Mouse (Mus musculus): Measurements from ENCODE around the gene Gm47969. TPM values are rescaled to one million over a fixed set of nuclear protein-coding genes. Genes with fewer than 3 reads are reported as not detected.
"Not testable (repeated sequence)": the region's sequence is repeated elsewhere in the genome, so short reads cannot be mapped to it uniquely, and the experiment has no call there.

Gene Gm47969
- not detected for total RNA-seq (2021)

DNA sequence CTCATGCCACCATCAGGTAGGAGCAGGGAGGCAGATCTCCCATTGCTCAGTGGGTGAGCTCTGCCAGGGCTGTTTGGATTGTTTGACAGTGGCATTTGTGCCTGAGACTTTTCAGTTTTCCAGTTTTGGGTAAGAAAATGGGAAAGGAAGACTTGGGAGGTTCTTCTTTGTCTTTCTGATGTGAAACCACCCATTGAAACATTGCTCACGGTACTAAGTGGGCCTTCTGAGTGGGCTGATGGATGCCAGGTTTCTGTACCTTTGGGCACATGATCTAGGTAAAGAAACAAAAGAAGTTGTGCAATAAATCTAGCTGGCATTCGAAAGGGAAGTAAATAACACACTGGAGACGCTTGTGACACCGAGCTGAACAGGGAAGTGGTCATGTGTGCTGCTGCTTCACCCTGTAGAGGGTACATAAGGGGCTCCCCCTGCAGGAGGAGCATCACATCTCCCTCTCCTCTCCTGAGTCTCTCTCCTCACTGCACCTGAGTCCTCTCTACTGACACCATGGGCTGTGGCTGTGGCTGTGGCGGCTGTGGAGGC, at the start of gene Gm47969:
Gm47969 (plus strand) TSS at position 51 of the 546 bp plus-strand sequence.
- no peak for DNase-seq
- intact Hi-C loops (cut with DNase I): no loop called here

DNA sequence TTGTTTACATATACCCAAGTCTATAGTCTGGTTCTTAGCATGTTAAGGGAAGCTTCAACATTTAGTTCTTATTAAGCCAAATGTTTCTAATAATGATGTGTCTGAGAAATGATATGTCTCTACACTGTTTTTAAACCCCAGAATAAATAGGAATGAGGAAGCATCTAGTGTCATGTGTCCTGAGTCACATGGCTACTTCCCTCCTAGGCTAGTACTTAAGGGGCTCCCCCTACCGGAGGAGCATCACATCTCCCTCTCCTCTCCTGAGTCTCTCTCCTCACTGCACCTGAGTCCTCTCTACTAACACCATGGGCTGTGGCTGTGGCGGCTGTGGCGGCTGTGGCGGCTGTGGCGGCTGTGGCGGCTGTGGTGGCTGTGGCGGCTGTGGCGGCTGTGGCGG, 44.4 kb upstream of the Gm47969 start, which contains the start of gene Gm47959:
Gm47959 (plus strand) TSS at position 243 of the 400 bp plus-strand sequence.
- DNase-seq; intact Hi-C loops (cut with DNase I): not testable (repeated sequence)

DNA sequence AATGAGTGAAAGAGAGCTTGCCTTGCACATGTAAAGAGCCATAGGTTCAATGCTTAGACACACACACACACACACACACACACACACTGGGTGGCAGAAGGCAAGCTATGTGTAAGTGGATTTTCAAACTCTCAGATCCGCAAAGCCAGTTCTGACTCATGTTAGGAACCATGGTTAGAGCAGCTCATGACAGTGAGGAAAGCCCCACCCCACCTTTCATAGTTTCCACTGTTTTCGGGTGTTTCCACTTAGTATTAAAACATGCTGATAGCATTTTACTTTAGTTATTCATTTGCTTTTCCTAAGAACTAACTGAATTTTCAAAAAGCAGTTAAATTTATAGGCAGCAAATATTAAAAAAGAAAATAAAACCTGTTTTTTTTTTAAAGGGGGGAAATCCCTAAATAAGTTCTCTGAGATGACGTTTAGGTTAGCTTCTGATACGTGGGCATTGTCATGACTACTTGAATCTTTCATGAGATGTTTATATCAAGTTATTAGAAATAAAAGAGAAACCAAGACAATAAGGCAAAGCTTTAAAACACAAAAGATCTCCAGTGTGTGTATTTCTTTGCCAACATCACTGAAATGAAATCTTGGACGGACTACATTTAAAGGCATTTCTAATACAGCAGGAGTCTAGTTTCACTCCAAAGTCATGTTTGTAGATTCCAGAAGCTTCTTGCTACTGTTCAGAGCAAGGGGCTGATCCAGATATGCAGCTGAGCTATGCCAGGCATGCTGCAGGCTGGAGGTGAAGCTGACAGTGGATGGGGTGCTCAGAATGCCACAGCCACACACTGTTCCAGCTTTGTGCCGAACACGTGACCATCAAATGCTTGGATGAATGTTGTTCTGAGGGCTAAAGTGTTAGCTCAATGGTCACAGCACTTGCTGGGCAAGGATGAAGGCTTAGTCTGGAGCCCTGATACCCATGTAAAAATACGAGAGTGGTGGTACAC, 38.2 kb upstream of the Gm47969 start:
- no peak for DNase-seq
- intact Hi-C loops (cut with DNase I): no loop called here

DNA sequence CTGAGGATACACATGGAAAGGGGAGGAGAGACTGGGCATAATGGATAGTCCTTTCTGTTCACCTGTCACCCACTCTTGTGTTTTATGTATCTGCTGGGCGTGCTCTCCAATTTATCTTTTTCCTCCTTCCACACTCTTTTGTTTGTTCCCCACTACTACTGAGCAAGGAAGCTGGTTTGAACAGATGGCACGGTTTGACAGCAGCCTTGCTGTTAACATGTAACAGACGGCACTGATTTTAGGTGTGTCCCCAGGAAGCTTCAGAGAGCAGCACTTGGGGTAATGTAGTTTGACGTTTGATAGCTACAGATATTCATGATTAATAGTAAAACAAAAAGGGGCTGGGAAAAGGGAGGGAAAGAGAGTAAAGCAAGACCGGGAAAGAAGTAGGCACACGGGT, 37.3 kb upstream of the Gm47969 start:
- DNase-seq: no peak
- intact Hi-C loops (cut with DNase I): no loop called here

DNA sequence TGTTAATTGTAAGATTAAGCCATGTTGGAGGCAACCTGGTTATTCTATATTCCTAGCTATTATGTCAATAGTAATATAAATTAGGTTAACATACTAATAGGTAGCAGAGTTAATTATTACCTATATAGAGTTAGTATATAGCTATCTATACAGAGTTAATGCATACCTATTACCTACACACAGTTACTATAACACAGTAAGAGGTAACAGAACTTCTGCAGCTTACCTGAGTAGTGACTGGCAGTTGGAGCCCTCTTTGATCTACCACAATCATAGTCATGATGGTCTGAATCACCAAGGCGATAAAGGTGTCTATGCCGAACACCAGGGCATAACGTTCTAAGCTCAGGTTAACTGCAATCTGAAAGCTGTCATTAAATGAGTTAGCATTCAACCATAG, 30.3 kb upstream of the Gm47969 start:
- intact Hi-C loops (cut with DNase I): no loop called here
- no peak for DNase-seq

DNA sequence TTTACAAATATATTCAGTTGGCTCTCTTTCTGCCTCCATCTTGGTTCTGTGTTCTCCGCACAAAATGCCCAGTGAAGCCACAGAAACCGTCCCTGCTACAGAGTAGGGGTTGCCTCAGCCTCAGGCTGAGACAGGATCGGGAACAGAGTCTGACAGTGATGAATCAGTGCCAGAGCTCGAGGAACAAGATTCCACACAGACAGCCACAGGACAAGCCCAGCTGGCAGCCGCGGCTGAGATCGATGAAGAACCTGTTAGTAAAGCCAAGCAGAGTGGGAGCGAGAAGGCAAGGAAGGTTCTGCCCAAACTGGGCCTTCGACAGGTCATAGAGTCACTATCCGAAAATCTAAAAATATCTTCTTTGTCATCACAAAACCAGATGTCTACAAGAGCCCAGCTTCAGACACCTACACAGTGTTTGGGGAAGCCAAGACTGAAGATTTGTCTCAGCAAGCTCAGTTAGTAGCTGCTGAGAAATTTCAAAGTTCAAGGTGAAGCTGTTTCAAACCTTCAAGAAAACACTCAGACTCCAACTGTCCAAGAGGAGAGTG, 29.3 kb upstream of the Gm47969 start:
- intact Hi-C loops (cut with DNase I): no loop called here
- DNase-seq: no peak

DNA sequence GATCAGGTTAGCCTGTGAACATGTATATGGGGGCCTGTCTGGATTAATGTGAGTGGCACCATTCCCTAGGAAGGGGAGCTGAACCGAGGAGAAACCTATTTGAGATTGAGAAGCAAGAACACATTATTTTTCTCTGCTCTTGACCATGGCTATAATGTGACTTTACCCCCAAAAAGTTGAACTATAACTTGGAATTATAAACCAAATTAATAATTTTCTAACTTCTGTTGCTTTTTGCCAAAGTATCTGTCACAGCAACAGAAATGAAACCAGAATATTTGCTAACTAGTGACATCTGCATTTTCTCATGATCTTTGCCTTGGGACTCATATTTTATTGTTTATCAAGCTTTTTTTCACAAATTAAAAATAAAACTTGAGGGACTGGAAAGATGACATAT, 28.2 kb upstream of the Gm47969 start:
- DNase-seq: no peak
- intact Hi-C loops (cut with DNase I): no loop called here

DNA sequence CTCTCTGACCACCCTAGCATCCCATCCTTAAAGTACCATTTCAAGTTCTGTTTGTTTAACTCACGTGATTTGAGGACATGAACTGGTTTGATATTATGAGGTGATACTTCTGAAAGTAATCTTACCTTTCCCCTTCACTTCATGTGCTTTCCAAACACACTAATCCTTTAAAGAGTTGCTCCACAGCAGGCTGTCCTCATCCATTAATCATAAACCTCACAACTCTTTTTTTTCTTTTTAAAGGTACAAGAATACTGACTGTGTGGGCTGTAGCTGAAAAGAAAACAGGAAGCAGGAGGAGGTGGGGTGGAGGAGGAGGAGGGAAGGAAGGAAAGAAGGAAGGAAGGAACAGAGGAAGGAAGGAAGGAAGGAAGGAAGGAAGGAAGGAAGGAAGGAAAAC, 12.8 kb upstream of the Gm47969 start:
- DNase-seq: no peak
- intact Hi-C loops (cut with DNase I): no loop called here

DNA sequence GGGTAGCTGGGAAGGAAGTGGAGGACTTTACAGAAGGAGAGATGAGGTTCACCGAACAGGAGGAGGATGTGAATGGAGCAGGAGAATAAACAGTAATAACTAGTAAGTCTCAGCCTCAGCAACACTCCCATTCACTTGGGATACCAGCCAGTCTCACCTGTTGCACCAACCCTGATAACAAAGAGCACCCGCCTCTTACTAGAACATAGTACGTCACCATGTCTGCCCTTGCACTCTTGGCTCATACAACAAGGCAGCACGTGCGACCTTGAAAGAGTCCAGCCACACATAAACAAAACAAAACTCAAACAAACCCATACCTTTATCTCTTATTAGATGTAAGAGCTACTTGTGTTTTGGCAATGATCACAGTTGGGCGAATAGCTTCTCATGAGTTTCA, 12.2 kb upstream of the Gm47969 start:
- intact Hi-C loops (cut with DNase I): no loop called here

DNA sequence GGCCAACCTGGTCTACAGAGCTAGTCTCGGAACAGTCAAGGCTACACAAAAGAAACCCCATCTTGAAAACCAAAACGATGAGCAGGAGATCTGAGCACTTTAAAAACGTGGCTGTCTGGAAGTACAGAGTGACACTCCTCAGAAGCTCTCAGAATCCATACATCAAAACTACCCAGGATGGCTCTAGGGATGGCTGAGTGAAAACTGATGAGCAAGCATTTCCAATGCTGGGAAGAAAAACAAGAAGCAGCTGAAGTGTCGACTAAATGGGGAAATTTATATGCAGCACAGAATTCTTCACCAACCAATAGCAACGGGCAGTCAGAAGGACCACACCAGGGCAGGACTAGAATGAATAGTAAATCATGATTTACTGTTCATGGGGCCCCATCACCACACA, 10.2 kb upstream of the Gm47969 start:
- no peak for DNase-seq
- intact Hi-C loops (cut with DNase I): no loop called here

More for the DNA sequence above, 12.2 kb upstream of the Gm47969 start:
- no peak for DNase-seq

DNA sequence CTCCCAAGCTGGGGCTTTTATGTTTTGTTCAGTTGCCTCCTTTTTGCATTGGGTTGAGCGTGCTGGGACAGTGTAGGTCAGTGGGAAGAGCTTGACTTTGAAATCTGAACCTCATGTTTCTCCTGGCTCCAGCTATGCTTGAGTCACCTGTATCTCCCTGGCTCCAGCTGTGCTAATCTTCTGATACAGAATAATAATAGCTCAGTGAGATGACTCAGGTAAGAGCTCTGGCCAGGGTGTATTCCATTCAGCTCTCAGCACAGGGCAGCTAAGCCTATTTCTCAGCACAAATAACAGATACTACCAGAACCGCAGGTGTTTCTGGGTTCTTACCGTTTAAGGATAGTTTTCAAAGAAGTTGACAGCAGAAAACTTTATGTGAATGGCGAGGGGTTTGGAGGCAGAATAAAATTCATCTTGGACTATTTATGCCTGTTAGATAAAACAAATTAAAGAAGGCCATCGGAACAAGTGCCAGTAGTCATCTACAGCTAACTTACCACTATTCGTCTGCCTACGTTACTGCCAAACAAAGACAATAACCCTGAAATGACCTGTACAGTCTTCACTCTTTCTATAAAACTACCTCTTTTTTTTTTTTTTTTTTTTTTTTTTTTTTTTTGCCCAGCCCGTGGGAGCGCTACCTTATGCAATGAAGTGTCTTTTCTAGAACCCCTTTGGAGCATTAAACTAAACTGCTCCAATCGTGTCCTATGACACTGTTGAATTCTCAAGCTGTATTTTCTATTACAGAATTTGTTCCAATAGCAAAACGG, 7.7 kb upstream of the Gm47969 start:
- intact Hi-C loops (cut with DNase I): no loop called here
- DNase-seq: no peak

DNA sequence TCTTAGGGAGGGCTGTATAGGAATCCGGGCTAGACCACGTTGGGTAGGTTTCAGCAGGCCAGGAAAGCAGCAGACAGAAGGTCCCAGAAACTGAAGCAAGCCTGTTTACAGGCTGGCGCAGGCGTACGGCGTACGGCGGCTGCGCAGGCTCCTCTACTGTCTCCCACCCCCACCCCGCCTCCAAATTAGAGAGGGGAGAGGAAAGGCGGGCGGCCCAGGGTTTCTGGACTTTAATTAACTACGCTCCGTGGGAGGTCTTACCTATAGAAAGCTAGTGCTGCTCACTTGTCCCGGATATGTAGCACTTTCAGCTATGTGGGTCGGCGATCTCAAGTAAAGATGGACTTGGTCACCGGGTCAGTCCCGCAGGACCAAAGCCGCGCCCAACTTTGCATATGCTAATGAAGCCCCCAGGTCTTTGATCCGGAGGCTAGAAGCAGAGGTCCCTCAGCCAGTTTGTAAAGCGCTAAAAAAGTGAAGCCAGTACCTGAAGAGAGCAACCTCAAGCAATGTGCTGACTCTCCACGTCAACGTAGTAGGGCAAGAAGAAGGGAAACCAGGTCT, 6.5 kb upstream of the Gm47969 start, which contains the start of gene Slc19a3:
Slc19a3 (minus strand) TSS at position 340 of the 564 bp plus-strand sequence.
- DNase-seq: peak; percentile 25
- intact Hi-C loops (cut with DNase I): no loop called here

DNA sequence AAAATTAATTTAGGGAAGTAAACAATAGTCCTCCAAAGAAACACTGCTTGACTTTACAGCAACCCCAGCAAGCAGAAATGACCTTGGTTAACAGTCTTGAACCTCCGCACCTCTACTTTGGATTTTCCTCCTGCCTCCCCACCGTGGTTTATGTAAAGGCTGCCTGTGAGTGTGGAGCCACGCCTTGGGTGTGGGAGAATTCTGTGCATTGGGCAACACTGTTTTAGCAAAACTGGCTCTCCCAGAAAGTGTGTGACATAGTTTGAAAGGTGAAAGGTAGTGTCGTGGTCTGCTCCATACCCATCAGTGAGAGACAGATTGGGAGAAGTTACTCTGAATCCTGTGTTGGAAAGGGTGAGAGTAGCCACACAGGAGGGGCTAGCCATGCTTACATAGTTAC, 5.7 kb upstream of the Gm47969 start:
- no peak for DNase-seq
- intact Hi-C loops (cut with DNase I): no loop called here

DNA sequence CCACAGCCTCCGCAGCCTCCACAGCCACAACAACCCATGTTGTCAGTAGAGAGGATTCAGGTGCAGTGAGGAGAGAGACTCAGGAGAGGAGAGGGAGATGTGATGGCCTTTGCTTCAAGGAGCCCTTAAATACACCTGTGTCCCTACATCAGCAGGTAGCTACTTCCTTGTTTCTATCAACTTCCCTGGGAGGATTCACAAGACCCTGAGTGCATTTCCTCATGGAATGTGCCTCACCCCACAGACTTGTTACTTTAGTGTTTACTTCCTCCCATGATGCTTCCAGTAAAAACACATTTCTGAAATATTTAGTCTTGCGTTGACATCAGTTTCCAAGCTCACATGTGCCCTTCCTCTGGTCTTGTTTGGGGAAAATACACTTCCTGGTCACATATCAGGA, 2.4 kb upstream of the Gm47969 start, which contains the start of gene Krtap28-10:
Krtap28-10 (minus strand) TSS at position 101 of the 400 bp plus-strand sequence.
- DNase-seq: no peak
- intact Hi-C loops (cut with DNase I): no loop called here

DNA sequence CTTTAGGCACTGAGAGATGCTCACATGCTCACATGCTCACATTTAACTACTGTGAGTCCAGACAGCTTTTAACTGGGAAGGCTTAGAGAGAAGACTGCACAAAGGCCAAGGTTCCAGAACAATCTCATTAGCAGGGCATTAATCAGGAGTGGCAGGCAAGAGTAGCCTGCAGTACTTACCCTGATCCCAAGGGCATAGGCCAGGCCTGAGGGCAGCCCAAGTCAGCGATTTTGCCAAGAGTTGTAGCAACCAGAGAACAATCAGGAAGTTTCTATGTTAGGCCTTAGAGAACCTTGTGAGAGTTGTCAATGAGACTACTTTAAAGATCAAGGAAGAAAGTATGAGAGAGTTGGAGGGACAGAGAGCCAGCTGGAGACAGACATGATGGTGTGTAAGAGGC, 13.7 kb downstream of the Gm47969 start:
- intact Hi-C loops (cut with DNase I): no loop called here
- no peak for DNase-seq

DNA sequence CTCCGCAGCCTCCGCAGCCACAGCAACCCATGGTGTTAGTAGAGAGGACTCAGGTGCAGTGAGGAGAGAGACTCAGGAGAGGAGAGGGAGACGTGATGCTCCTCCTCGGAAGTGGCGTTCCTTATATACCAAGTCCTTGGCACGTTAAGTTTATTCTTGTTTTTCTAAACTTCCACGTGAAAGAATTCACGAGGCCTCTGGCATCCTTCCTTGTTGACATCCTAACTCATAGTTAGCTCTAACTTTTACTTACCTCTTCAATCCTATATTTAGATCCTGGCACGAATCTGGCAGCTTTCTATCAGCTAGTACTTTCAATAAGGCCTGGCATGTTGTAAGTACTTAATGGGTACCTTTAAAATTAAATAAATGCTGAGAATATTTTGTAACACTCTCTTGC, 14.5 kb downstream of the Gm47969 start, which contains the start of gene A030005K14Rik:
A030005K14Rik (minus strand) TSS at position 101 of the 400 bp plus-strand sequence.
- intact Hi-C loops (cut with DNase I): no loop called here

DNA sequence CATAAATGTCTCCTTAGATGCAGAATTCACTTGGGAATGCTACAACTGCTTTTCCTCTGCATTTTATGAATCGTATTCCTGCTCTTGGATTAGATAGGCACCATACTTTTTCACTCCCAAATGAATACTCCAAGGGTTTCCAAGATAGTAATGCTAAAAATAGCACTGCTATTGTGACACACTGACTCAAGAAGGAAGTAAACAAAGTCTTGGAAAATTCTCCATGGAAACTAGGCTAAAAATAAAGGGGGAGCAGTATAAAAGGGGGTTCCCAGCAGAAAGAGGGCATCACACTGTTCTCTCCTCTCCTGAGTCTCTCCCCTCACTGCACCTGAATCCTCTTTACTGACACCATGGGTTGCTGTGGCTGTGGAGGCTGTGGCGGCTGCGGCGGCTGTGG, 15.9 kb downstream of the Gm47969 start, which contains the start of gene Krtap28-13:
Krtap28-13 (plus strand) TSS at position 288 of the 400 bp plus-strand sequence.
- intact Hi-C loops (cut with DNase I): no loop called here

More for the DNA sequence above, 14.5 kb downstream of the Gm47969 start, which contains the start of gene A030005K14Rik:
- no peak for DNase-seq

DNA sequence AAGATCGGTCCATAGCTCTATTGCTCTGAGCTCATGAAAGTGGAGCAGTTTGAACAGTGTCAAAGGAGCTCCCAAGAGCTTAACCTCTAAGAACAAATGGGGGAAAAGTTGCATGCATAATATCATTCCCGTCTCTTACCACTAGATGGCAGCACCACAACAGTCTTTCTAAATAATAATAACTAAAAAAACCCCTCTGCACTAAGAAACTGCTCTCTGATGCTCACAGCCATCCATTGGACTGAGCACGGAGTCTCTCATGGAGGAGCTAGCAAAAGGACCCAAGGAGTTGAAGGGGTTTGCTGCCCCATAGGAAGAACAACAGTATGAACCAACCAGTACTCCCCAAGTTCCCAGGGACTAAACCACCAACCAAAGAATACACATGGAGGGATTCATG, 20.1 kb downstream of the Gm47969 start:
- DNase-seq: no peak
- intact Hi-C loops (cut with DNase I): no loop called here

More for the DNA sequence above, 15.9 kb downstream of the Gm47969 start, which contains the start of gene Krtap28-13:
- no peak for DNase-seq

DNA sequence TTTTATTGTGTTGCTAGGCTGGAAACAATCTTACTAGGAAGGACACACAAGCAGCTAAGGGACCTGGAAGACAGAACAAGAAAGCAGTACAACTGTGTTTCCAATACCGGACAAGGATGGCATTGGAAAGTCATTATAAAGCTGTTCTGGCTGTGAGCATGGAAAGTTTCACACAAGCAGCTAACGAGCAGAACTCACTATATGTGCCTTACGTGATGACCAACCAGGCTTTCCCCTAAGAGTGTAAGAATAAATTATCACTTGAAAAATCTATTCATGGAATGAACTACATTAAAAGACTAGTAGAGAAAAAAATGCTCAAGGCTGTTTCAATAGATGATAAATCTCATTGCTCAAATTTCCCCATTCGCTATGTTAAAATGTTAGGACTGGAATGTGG, 21.8 kb downstream of the Gm47969 start:
- DNase-seq: no peak
- intact Hi-C loops (cut with DNase I): no loop called here

DNA sequence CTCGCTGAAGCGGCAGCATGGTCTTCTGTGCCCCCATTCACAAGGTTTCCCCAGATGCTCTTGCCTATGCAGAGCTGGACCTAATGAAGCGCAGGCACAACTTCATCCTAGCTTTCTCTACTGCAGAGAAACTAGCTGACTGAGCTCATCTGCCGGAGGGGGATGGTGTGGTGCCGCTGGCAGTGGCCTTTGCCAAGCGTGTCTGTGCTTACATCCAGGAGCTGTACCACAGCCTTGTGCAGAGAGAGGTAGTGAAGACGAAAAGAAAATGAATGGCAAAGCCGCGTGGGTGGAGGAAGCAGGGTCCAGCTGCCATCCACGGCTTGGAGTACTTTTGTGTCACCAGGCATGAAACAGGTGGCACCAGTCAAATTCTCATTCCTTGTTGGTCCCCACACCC, 22.5 kb downstream of the Gm47969 start:
- peak; percentile 12 for DNase-seq
- intact Hi-C loops (cut with DNase I): no loop called here

Measured in left cerebral cortex, postnatal 4 days (tissue).